In the genomic region with DNA sequence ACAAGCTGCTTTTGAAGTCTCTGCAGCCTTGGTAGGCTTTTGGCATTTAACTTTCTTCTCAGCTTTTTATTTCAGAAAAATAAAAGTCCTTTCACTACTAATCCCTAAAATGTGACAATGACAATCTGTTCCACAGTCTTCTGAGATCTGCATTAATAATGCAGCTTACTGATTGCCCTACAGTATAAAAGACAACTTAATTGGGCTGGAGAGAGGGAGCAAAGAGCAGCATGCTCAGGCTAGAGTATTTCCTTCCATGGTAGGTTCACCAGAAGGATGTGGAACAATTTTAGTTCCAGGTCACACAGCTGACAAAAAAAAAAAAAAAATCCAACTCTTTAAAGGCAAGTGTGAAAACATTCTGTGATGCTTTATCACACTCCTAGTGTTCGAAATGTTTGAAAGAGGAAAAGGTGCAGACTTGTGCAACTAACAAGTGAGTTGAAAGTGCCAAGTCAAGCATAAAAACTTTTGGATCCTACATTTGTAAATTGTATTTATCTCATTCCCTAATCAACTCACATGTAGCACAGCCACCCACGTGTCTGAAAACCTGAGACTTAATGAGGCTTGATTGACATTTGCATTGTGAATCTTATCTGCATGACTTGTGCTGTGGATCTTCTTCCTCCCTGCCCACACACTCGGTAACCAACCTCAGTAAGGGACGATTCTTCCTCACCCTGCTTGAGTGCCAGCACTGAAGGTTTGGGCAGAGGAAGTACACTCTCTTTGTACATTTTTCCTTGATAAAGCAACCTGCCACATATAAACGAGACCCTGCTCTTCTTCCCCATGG, we compare ENCODE assay signal across 32 mouse cellular contexts.
DNase-seq lines count a peak whose midpoint lies in the region; ATAC-seq and TF ChIP-seq lines count a peak whose summit lies in the region.
"Had no signal": no experiment of that assay in that cellular context is flagged by ENCODE, and none has a peak within 500 bp of the region (broad histone marks: within the 10 kb centered on the region; RNA-seq: fewer than 3 reads in every experiment).

No protein-coding gene starts in this region.

- H3K27ac ChIP-seq in forebrain, embryonic 11.5 days (ENCODE audit: low read depth, low read length) = no peak overlapping the region
- no peak overlapping the region for H3K27ac ChIP-seq in forebrain, postnatal 0 days (ENCODE audit: low read depth, low read length)
- H3K27ac ChIP-seq in midbrain, embryonic 12.5 days (replicated peaks) = no peak overlapping the region
- no peak overlapping the region for H3K27ac ChIP-seq in midbrain, embryonic 10.5 days (replicated peaks)
- H3K27ac ChIP-seq in forebrain, embryonic 16.5 days (ENCODE audit: low read length) = no peak overlapping the region
- H3K27ac ChIP-seq: embryonic facial prominence, embryonic 12.5 days; hindbrain, embryonic 13.5 days; limb, embryonic 10.5 days; limb, embryonic 15.5 days; liver, embryonic 13.5 days; macrophage; neural tube, embryonic 12.5 days; stomach, embryonic 15.5 days had no signal

- H3K9me3 ChIP-seq in forebrain, embryonic 11.5 days (ENCODE audit: control insufficient read depth, low read length) = no peaks in the 10 kb centered on the region
- no peaks in the 10 kb centered on the region for H3K9me3 ChIP-seq in forebrain, postnatal 0 days (ENCODE audit: low read length)
- H3K9me3 ChIP-seq in midbrain, embryonic 12.5 days = no peaks in the 10 kb centered on the region
- H3K9me3 ChIP-seq in midbrain, embryonic 10.5 days (replicated peaks) = no peaks in the 10 kb centered on the region
- H3K9me3 ChIP-seq in forebrain, embryonic 16.5 days (ENCODE audit: control insufficient read depth, low read length) = no peaks in the 10 kb centered on the region
- H3K9me3 ChIP-seq: embryonic facial prominence, embryonic 12.5 days; hindbrain, embryonic 13.5 days; limb, embryonic 10.5 days; limb, embryonic 15.5 days; liver, embryonic 13.5 days; neural tube, embryonic 12.5 days; stomach, embryonic 15.5 days had no signal

- no peaks in the 10 kb centered on the region for H3K36me3 ChIP-seq in forebrain, embryonic 11.5 days (ENCODE audit: control insufficient read depth, insufficient read depth, low read length)
- H3K36me3 ChIP-seq in forebrain, postnatal 0 days (ENCODE audit: insufficient read depth) = no peaks in the 10 kb centered on the region
- no peaks in the 10 kb centered on the region for H3K36me3 ChIP-seq in midbrain, embryonic 12.5 days
- no peaks in the 10 kb centered on the region for H3K36me3 ChIP-seq in midbrain, embryonic 10.5 days
- no peaks in the 10 kb centered on the region for H3K36me3 ChIP-seq in forebrain, embryonic 16.5 days (ENCODE audit: control insufficient read depth, insufficient read depth)
- H3K36me3 ChIP-seq: embryonic facial prominence, embryonic 12.5 days; hindbrain, embryonic 13.5 days; limb, embryonic 10.5 days; limb, embryonic 15.5 days; liver, embryonic 13.5 days; neural tube, embryonic 12.5 days; stomach, embryonic 15.5 days had no signal

- TF ChIP-seq CTCF in forebrain, postnatal 0 days (IDR thresholded peaks at IDR 0.05; ENCODE audit: low read depth) = no peak

- no peak overlapping the region for H3K9ac ChIP-seq in forebrain, embryonic 11.5 days (ENCODE audit: low read length)
- no peak overlapping the region for H3K9ac ChIP-seq in forebrain, postnatal 0 days
- no peak overlapping the region for H3K9ac ChIP-seq in midbrain, embryonic 12.5 days (replicated peaks)
- no peak overlapping the region for H3K9ac ChIP-seq in forebrain, embryonic 16.5 days (replicated peaks; ENCODE audit: low read depth, low read length)
- H3K9ac ChIP-seq: embryonic facial prominence, embryonic 12.5 days; hindbrain, embryonic 13.5 days; limb, embryonic 15.5 days; liver, embryonic 13.5 days; neural tube, embryonic 12.5 days; stomach, embryonic 15.5 days had no signal

- H3K4me3 ChIP-seq in forebrain, embryonic 11.5 days (ENCODE audit: low read depth, low read length) = no peak overlapping the region
- no peak overlapping the region for H3K4me3 ChIP-seq in forebrain, postnatal 0 days (ENCODE audit: low read depth, low read length)
- no peak overlapping the region for H3K4me3 ChIP-seq in midbrain, embryonic 12.5 days
- H3K4me3 ChIP-seq in midbrain, embryonic 10.5 days = no peak overlapping the region
- no peak overlapping the region for H3K4me3 ChIP-seq in forebrain, embryonic 16.5 days (replicated peaks; ENCODE audit: low read length)
- H3K4me3 ChIP-seq: embryonic facial prominence, embryonic 12.5 days; hindbrain, embryonic 13.5 days; limb, embryonic 10.5 days; limb, embryonic 15.5 days; liver, embryonic 13.5 days; myocyte; neural tube, embryonic 12.5 days; stomach, embryonic 15.5 days had no signal

- no peak for DNase-seq in forebrain, embryonic 11.5 days (ENCODE audit: low spot score)
- DNase-seq in forebrain, postnatal 0 days = no peak
- DNase-seq in midbrain, embryonic 10.5 days (ENCODE audit: low spot score) = no peak
- DNase-seq in left cerebral cortex, adult 18-20 months (ENCODE audit: low spot score in 2 of 2) = no peak
- DNase-seq in cerebellum, postnatal 14 days = no peak
- DNase-seq: adrenal gland, adult 8-10 months; cerebellum, adult 11 months; cerebellum, adult 9-10 months; embryo, embryonic 11 days; gastrocnemius, postnatal 36 days; heart, adult 18-20 months; heart, postnatal 4 days; kidney, adult 9 months; kidney, postnatal 14 days; liver, embryonic 13.5 days; lung, adult 18-20 months; right cerebral cortex, postnatal 25 days; thymus, postnatal 14 days had no signal

- H3K4me1 ChIP-seq in forebrain, embryonic 11.5 days (replicated peaks; ENCODE audit: control insufficient read depth, insufficient read depth, low read length) = 0 out of 2 replicates have a peak, but pooled peaks cover 2% of the 10 kb centered on the region
- no peaks in the 10 kb centered on the region for H3K4me1 ChIP-seq in forebrain, postnatal 0 days (ENCODE audit: insufficient read depth)
- H3K4me1 ChIP-seq in midbrain, embryonic 12.5 days = no peaks in the 10 kb centered on the region
- peaks cover 9% of the 10 kb centered on the region for H3K4me1 ChIP-seq in midbrain, embryonic 10.5 days
- H3K4me1 ChIP-seq in forebrain, embryonic 16.5 days (replicated peaks; ENCODE audit: control insufficient read depth, insufficient read depth, low read length) = peaks cover 3% of the 10 kb centered on the region; the same call in 1 of the 2 replicates
- H3K4me1 ChIP-seq: embryonic facial prominence, embryonic 12.5 days; hindbrain, embryonic 13.5 days; limb, embryonic 10.5 days; limb, embryonic 15.5 days; liver, embryonic 13.5 days; neural tube, embryonic 12.5 days; stomach, embryonic 15.5 days had no signal

- H3K4me2 ChIP-seq in forebrain, embryonic 11.5 days (ENCODE audit: low read depth, low read length, severe bottlenecking) = no peak overlapping the region
- no peak overlapping the region for H3K4me2 ChIP-seq in forebrain, postnatal 0 days (ENCODE audit: low read depth)
- no peak overlapping the region for H3K4me2 ChIP-seq in midbrain, embryonic 12.5 days (replicated peaks)
- no peak overlapping the region for H3K4me2 ChIP-seq in forebrain, embryonic 16.5 days (ENCODE audit: low read length)
- H3K4me2 ChIP-seq: embryonic facial prominence, embryonic 12.5 days; heart, embryonic 11.5 days; hindbrain, embryonic 13.5 days; limb, embryonic 15.5 days; liver, embryonic 13.5 days; neural tube, embryonic 12.5 days; stomach, embryonic 15.5 days had no signal

- H3K27me3 ChIP-seq in forebrain, embryonic 11.5 days (ENCODE audit: control insufficient read depth, insufficient read depth, low read length) = no peaks in the 10 kb centered on the region
- no peaks in the 10 kb centered on the region for H3K27me3 ChIP-seq in forebrain, postnatal 0 days (ENCODE audit: insufficient read depth, low read length)
- H3K27me3 ChIP-seq in midbrain, embryonic 12.5 days = no peaks in the 10 kb centered on the region
- H3K27me3 ChIP-seq in midbrain, embryonic 10.5 days (ENCODE audit: low read depth, poor library complexity, severe bottlenecking) = no peaks in the 10 kb centered on the region
- H3K27me3 ChIP-seq in forebrain, embryonic 16.5 days (replicated peaks; ENCODE audit: control insufficient read depth, insufficient read depth, low read length) = no peaks in the 10 kb centered on the region
- H3K27me3 ChIP-seq: CH12.LX; embryonic facial prominence, embryonic 12.5 days; hindbrain, embryonic 13.5 days; limb, embryonic 15.5 days; liver, embryonic 13.5 days; neural tube, embryonic 12.5 days; stomach, embryonic 15.5 days had no signal

- 33% methylated on average over 5 of the region's 5 CpGs for WGBS in forebrain, embryonic 11.5 days
- 14% methylated on average over 5 of the region's 5 CpGs for WGBS in forebrain, postnatal 0 days
- 36% methylated on average over 5 of the region's 5 CpGs for WGBS in midbrain, embryonic 12.5 days
- 38% methylated on average over 5 of the region's 5 CpGs for WGBS in midbrain, embryonic 10.5 days
- WGBS in forebrain, embryonic 16.5 days = 12% methylated on average over 5 of the region's 5 CpGs

- ATAC-seq in forebrain, embryonic 11.5 days (replicated peaks; ENCODE audit: low FRiP score) = peak; percentile 81
- no peak for ATAC-seq in forebrain, postnatal 0 days
- ATAC-seq in midbrain, embryonic 12.5 days (ENCODE audit: low FRiP score, low read depth) = peak; percentile 52
- peak; percentile 82 for ATAC-seq in forebrain, embryonic 16.5 days
- ATAC-seq: intestine, postnatal 0 days; lung, postnatal 0 days had no signal
